30 mouse cellular contexts compared by ENCODE assay signal in the genomic region with DNA sequence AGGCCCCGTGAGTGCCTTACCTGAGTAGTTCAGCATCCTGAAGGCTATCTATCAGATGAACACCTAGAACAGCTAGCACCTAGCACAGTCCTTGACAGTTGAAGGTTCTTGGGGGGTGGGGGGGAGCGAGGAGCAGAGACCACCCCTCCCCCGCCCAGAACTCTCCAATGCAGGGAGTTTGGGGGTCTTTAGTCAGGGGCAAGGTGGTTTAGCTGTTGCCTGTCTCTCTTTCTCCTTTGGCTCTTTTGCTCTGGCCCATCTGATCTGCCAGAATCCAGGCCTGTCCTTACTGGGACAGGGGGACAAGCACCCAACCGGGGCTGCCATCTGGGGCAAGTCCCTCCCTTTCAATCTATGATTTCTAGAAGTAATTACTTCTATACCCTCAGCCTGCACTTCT. TPM values are rescaled to one million over a fixed set of nuclear protein-coding genes. Genes with fewer than 3 reads are reported as not detected.
A peak's percentile ranks its signal among the peaks of the same experiment; 100 is the strongest.
DNase-seq lines count a peak whose midpoint lies in the region; ATAC-seq lines count a peak whose summit lies in the region.
"Had no signal": no experiment of that assay in that cellular context is flagged by ENCODE, and none has a peak within 500 bp of the region (broad histone marks: within the 10 kb centered on the region; RNA-seq: fewer than 3 reads in every experiment).

TSS of gene Capn11 (minus strand) at position 101 of the 400 bp plus-strand sequence.

- H3K9me3 ChIP-seq in heart, embryonic 12.5 days (replicated peaks): no peaks in the 10 kb centered on the region
- H3K9me3 ChIP-seq in kidney, embryonic 14.5 days (ENCODE audit: control insufficient read depth, low read length): no peaks in the 10 kb centered on the region
- H3K9me3 ChIP-seq in neural tube, embryonic 12.5 days: no peaks in the 10 kb centered on the region
- H3K9me3 ChIP-seq in embryonic facial prominence, embryonic 13.5 days: no peaks in the 10 kb centered on the region
- H3K9me3 ChIP-seq: embryonic facial prominence, embryonic 12.5 days; forebrain, embryonic 12.5 days; G1E had no signal

- WGBS in heart, embryonic 12.5 days: 64% methylated on average over 4 of the region's 4 CpGs
- WGBS in kidney, embryonic 14.5 days: 77% methylated on average over 4 of the region's 4 CpGs
- WGBS in neural tube, embryonic 12.5 days: 88% methylated on average over 4 of the region's 4 CpGs
- WGBS in embryonic facial prominence, embryonic 13.5 days: 81% methylated on average over 4 of the region's 4 CpGs

- H3K36me3 ChIP-seq in heart, embryonic 12.5 days: peaks cover 21% of the 10 kb centered on the region
- H3K36me3 ChIP-seq in kidney, embryonic 14.5 days (ENCODE audit: control insufficient read depth, insufficient read depth, low read length): peaks cover 6% of the 10 kb centered on the region
- peaks cover 38% of the 10 kb centered on the region for H3K36me3 ChIP-seq in neural tube, embryonic 12.5 days
- H3K36me3 ChIP-seq in embryonic facial prominence, embryonic 13.5 days: peaks cover 31% of the 10 kb centered on the region

- no peak within 1 kb of the TSS for H3K4me2 ChIP-seq in heart, embryonic 12.5 days
- no peak within 1 kb of the TSS for H3K4me2 ChIP-seq in kidney, embryonic 14.5 days (replicated peaks; ENCODE audit: low read depth, low read length)
- H3K4me2 ChIP-seq in neural tube, embryonic 12.5 days (replicated peaks): no peak within 1 kb of the TSS
- H3K4me2 ChIP-seq in embryonic facial prominence, embryonic 13.5 days: no peak within 1 kb of the TSS
- H3K4me2 ChIP-seq: embryonic facial prominence, embryonic 12.5 days; forebrain, embryonic 12.5 days; hindbrain, embryonic 14.5 days had no signal

- H3K9ac ChIP-seq in heart, embryonic 12.5 days: 0 out of 2 replicates have a peak within 1 kb of the TSS, but pooled peaks have one; percentile 11
- peak within 1 kb of the TSS; percentile 31; the same call in 1 of the 2 replicates for H3K9ac ChIP-seq in kidney, embryonic 14.5 days (ENCODE audit: low read depth, low read length)
- 0 out of 2 replicates have a peak within 1 kb of the TSS, but pooled peaks have one; percentile 1 for H3K9ac ChIP-seq in neural tube, embryonic 12.5 days
- 0 out of 2 replicates have a peak within 1 kb of the TSS, but pooled peaks have one; percentile 3 for H3K9ac ChIP-seq in embryonic facial prominence, embryonic 13.5 days
- H3K9ac ChIP-seq: embryonic facial prominence, embryonic 12.5 days; forebrain, embryonic 12.5 days; hindbrain, embryonic 14.5 days had no signal

- no peak within 1 kb of the TSS for H3K4me3 ChIP-seq in heart, embryonic 12.5 days
- no peak within 1 kb of the TSS for H3K4me3 ChIP-seq in kidney, embryonic 14.5 days (ENCODE audit: low read length)
- no peak within 1 kb of the TSS for H3K4me3 ChIP-seq in neural tube, embryonic 12.5 days
- H3K4me3 ChIP-seq in embryonic facial prominence, embryonic 13.5 days: no peak within 1 kb of the TSS
- H3K4me3 ChIP-seq: embryonic facial prominence, embryonic 12.5 days; erythroblast, embryonic 14.5 days; forebrain, embryonic 12.5 days had no signal

- DNase-seq in heart, adult 11 months: no peak
- DNase-seq in kidney, adult 9 months: no peak
- no peak for DNase-seq in neural tube, embryonic 10.5 days (ENCODE audit: extremely low spot score, low spot score)
- DNase-seq: adrenal gland, postnatal 10 days; adrenal gland, postnatal 36 days; B cell, adult 2 months; cerebellum, adult 18-20 months; cerebellum, adult 9-10 months; cerebellum, postnatal 14 days; gastrocnemius, postnatal 10 days; gastrocnemius, postnatal 36 days; heart, adult 18-20 months had no signal

- no peak within 1 kb of the TSS for H3K27ac ChIP-seq in heart, embryonic 12.5 days (ENCODE audit: poor library complexity, severe bottlenecking)
- H3K27ac ChIP-seq in kidney, embryonic 14.5 days (ENCODE audit: low read depth, low read length): no peak within 1 kb of the TSS
- H3K27ac ChIP-seq in neural tube, embryonic 12.5 days: no peak within 1 kb of the TSS
- H3K27ac ChIP-seq in embryonic facial prominence, embryonic 13.5 days: no peak within 1 kb of the TSS
- H3K27ac ChIP-seq: embryonic facial prominence, embryonic 12.5 days; forebrain, embryonic 12.5 days; hindbrain, embryonic 14.5 days; hindbrain, postnatal 0 days had no signal

- no peaks in the 10 kb centered on the region for H3K27me3 ChIP-seq in heart, embryonic 12.5 days (replicated peaks)
- H3K27me3 ChIP-seq in kidney, embryonic 14.5 days (ENCODE audit: control insufficient read depth, insufficient read depth, low read length): no peaks in the 10 kb centered on the region
- H3K27me3 ChIP-seq in neural tube, embryonic 12.5 days (replicated peaks): no peaks in the 10 kb centered on the region
- H3K27me3 ChIP-seq in embryonic facial prominence, embryonic 13.5 days: no peaks in the 10 kb centered on the region
- H3K27me3 ChIP-seq: CH12.LX; embryonic facial prominence, embryonic 12.5 days; forebrain, embryonic 12.5 days; Patski had no signal

- H3K4me1 ChIP-seq in heart, embryonic 12.5 days (replicated peaks): peaks cover 6% of the 10 kb centered on the region; the same call in 1 of the 2 replicates
- peaks cover 12% of the 10 kb centered on the region for H3K4me1 ChIP-seq in kidney, embryonic 14.5 days (ENCODE audit: control insufficient read depth, insufficient read depth, low read length)
- H3K4me1 ChIP-seq in neural tube, embryonic 12.5 days: no peaks in the 10 kb centered on the region
- H3K4me1 ChIP-seq in embryonic facial prominence, embryonic 13.5 days: 0 out of 2 replicates have a peak, but pooled peaks cover 3% of the 10 kb centered on the region

- no peak for ATAC-seq in heart, embryonic 12.5 days (ENCODE audit: insufficient number of reproducible peaks, low FRiP score)
- ATAC-seq in kidney, embryonic 14.5 days (ENCODE audit: low FRiP score, low TSS enrichment): no peak
- no peak for ATAC-seq in neural tube, embryonic 12.5 days (ENCODE audit: low FRiP score, low read depth)
- ATAC-seq in embryonic facial prominence, embryonic 13.5 days (ENCODE audit: insufficient number of reproducible peaks, insufficient read depth, low FRiP score, low TSS enrichment, low read depth): no peak
- no peak for ATAC-seq in granulocyte monocyte progenitor cell, adult 5-6 weeks (replicated peaks; ENCODE audit: poor library complexity, severe bottlenecking)
- ATAC-seq: forebrain, embryonic 16.5 days; hindbrain, postnatal 0 days; inflammation-experienced regulatory T-cells, adult 6 months; intestine, postnatal 0 days; Patski had no signal

RNA-seq across cellular contexts. Expression of gene Capn11, which starts in this region (rescaled TPM):
- polyA plus RNA-seq in heart, embryonic 12.5 days (2016; fragmentation: Nextera tagmentation; extraction: Ambion mirVana): 0.46 and 0.56 TPM in 2 replicates
- polyA plus RNA-seq in kidney, embryonic 14.5 days (2014; fragmentation: Nextera tagmentation; extraction: Ambion mirVana): 0.10 TPM in 1 of 2 replicates, not detected in the other
- polyA plus RNA-seq in neural tube, embryonic 12.5 days (2016; fragmentation: Nextera tagmentation; extraction: Ambion mirVana): 1.1 and 1.4 TPM in 2 replicates
- 0.63 and 0.84 TPM in 2 replicates for polyA plus RNA-seq in embryonic facial prominence, embryonic 13.5 days (2015; fragmentation: Nextera tagmentation; extraction: Ambion mirVana)
- total RNA-seq in granulocyte monocyte progenitor cell, adult 5-6 weeks (2014; fragmentation: Nextera tagmentation): 0.26 TPM in 1 of 2 replicates, not detected in the other
- 0.69 TPM in 1 of 2 replicates, not detected in the other for total RNA-seq in granulocyte monocyte progenitor cell, adult 5-6 weeks (2017)
- total RNA-seq: adrenal gland, postnatal 36 days; CH12.LX; G1E; heart, postnatal 25 days had no signal
- polyA plus RNA-seq: erythroblast, embryonic 14.5 days; G1E; heart, postnatal 0 days; inflammation-experienced regulatory T-cells, adult 6 months; intestine, postnatal 0 days; Patski had no signal
